Mouse (Mus musculus) urinary bladder, postnatal 25 days (tissue): ENCODE measurements around the gene 4933405L10Rik.
A peak's percentile ranks its signal among the peaks of the same experiment; 100 is the strongest.

Source experiments
- DNase-seq: peaks from one replicate; pipeline ENCODE4 v3.0.0; 2022; ENCODE audit warnings: low spot score

The 4933405L10Rik gene

DNA sequence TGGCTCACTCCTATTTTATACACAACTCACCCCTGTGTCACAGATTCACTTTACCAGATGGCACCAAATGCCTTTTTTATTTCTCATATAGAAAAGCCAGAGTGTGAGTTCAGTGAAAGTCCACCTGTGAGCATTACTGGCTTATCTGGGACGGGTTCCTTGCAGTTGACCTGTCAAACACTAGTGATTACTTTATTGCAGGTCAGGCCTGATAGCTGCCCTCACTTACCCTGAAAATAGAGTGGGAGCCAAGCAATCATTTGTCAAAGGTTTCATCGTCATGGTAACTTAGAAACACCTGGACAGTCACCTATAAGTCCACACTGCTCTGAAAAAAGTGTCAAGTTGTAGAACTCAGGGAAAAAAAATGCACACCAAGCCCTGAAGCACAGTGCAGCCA lies 47.2 kb downstream of the 4933405L10Rik start:
- DNase-seq: no peak

DNA sequence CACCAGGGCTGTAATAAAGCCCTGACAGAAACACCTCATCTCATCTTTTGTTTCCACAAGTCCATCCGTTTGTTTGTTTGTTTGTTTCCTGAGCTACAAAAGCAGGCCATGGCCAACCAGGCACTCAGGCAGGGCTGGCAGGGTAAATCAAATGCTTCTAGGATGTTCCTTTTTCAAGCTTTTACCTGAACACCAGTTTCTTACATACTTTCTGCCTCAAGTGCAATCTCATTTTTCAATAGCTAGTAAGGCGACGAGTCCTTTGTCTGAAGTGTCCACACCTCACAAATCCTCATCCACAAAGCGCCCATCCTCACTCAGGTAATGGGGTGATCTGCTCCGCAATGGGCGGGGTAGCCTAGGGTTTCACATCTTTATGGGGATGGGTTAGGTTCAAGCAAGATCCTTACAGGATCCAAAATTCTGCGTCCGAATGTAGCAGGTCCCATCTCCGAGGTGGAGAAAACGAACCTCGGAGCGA lies 50.4 kb downstream of the 4933405L10Rik start:
- no peak for DNase-seq

DNA sequence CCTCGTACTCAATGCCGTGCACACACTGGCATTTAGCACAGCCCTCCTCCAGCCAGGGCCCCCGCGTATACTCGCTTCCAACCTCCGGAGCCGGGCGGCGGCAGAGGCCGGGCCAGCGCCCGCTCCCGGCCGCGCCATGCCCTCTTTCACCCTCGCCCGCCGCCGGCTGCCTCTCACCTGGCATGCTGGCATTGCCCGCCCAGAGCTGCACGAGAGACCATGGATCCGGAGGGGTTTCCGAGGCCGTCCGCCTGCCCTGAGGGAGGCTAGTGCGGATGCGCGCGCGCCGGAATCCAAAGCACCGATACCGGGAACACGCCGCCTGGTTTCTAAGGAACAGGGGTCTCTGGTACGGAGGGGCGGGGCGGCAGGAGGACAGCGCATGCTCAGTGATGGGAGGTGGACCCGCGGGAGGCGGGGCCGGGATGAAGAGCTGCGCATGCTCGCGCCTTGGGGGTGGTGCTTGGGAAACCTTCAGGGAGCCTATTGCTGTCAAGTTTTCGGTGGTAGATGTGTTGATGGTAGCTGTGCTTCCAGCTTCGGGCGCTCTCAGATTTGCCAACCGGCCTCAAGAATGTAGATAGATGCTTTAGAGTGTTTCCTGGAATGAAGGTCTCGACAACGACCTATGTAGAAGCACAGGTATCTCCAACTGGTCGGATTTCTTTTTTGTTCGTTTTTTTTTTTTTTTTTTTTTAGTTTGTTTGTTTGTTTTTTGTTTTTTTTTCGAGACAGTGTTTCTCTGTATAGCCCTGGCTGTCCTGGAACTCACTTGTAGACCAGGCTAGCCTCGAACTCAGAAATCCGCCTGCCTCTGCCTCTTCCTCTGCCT lies 51.0 kb downstream of the 4933405L10Rik start, which contains the start of gene Gfod2:
TSS of gene Gfod2 (minus strand) at position 388 of the 832 bp plus-strand sequence.
- DNase-seq: peak; percentile 99
